Mouse (Mus musculus) ES-E14 (cell line): ENCODE results near the gene Arhgap35.

Source experiments
- HCFC1 ChIP-seq: IDR thresholded peaks from 2 replicates; pipeline ENCODE4 v1.6.1; 2012; ENCODE audit warnings: low read length, inconsistent platforms, borderline replicate concordance; ENCODE audit not compliant: insufficient read depth
- ZC3H11A ChIP-seq: IDR thresholded peaks from 2 replicates; pipeline ENCODE4 v1.6.1; 2012; ENCODE audit warnings: low read depth, mild to moderate bottlenecking, inconsistent platforms, low read length, borderline replicate concordance

DNA sequence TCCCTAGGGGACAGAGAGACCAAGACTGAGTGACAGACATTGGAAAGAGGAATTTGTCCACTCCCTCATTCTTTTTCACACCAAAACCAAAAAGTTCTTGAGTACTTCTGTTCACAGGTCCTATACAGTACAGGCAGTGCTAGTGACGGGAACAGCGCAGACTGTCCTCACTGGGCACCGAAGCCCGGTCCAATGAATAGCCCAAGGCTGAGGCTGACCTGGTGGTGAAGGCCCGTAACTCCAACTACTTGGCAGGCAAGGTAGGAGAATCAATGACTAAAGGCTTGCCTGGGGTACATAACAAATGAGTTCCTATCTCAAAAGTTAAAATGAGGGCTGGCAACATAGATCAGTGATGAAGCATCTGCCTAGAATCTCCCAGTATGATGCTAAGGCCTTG lies 149.2 kb downstream of the Arhgap35 start:
- TF ChIP-seq ZC3H11A (no peak), HCFC1 (no peak)
